Comparison of ENCODE assay signal across 8 mouse cellular contexts in the genomic region with DNA sequence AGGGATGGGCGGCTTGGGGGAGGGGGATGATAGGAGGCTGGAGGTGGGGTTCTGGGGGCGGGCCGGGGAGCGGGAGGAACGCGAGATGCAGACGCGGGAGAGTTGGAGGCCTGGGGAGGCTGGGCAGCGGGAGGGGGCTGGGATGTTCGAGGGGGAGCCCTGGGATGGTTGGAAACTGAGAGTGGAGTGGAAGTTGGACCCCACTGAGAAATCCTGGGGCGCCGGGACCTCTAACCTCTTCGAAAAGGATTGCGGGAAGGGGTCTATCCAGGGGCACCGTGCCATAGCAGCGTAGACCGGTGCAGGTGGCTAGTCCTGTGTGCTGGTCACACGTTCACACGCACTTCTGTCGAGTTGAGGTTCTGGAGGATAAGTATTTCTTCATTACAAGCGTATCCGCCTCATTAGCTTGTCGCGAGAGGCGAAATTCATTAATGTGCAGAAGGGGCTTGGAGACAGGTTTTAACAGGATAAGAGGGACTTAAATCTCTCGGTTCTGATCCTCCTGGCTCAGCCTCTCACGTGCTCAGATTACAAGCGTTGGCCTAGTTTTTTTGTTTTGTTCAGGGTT. TPM values are rescaled to one million over a fixed set of nuclear protein-coding genes. Genes with fewer than 3 reads are reported as not detected.
DNase-seq lines count a peak whose midpoint lies in the region; ATAC-seq and TF ChIP-seq lines count a peak whose summit lies in the region.

No protein-coding gene starts in this region.

- DNase-seq in kidney, postnatal 10 days: no peak
- DNase-seq in embryonic facial prominence, embryonic 10.5 days (ENCODE audit: low spot score): no peak
- DNase-seq in limb, embryonic 10.5 days (ENCODE audit: low spot score): no peak
- DNase-seq in left cerebral cortex, postnatal 4 days: no peak
- DNase-seq in right cerebral cortex, adult 2 months (ENCODE audit: low spot score in 2 of 2): no peak

- no peaks in the 10 kb centered on the region for H3K4me1 ChIP-seq in kidney, embryonic 14.5 days (ENCODE audit: control insufficient read depth, insufficient read depth, low read length)
- no peaks in the 10 kb centered on the region for H3K4me1 ChIP-seq in ES-Bruce4 (ENCODE audit: control insufficient read depth, insufficient read depth, low read length)
- H3K4me1 ChIP-seq in embryonic facial prominence, embryonic 10.5 days: peaks cover 7% of the 10 kb centered on the region
- H3K4me1 ChIP-seq in limb, embryonic 10.5 days: peaks cover 7% of the 10 kb centered on the region; the same call in 1 of the 2 replicates
- no peaks in the 10 kb centered on the region for H3K4me1 ChIP-seq in olfactory bulb, adult 2 months (ENCODE audit: control insufficient read depth, insufficient read depth, low read length)

- no peaks in the 10 kb centered on the region for H3K27me3 ChIP-seq in kidney, embryonic 14.5 days (ENCODE audit: control insufficient read depth, insufficient read depth, low read length)
- no peaks in the 10 kb centered on the region for H3K27me3 ChIP-seq in ES-Bruce4 (ENCODE audit: control insufficient read depth, insufficient read depth, low read length, poor library complexity, severe bottlenecking)
- no peaks in the 10 kb centered on the region for H3K27me3 ChIP-seq in embryonic facial prominence, embryonic 10.5 days (replicated peaks; ENCODE audit: low read depth, poor library complexity, severe bottlenecking)
- no peaks in the 10 kb centered on the region for H3K27me3 ChIP-seq in limb, embryonic 10.5 days (ENCODE audit: low read depth, poor library complexity, severe bottlenecking)

- TF ChIP-seq CTCF in ES-Bruce4 (IDR thresholded peaks at IDR 0.05; ENCODE audit: low read depth, low read length): no peak
- no peak for TF ChIP-seq CTCF in olfactory bulb, adult 2 months (IDR thresholded peaks at IDR 0.05; ENCODE audit: insufficient read depth, low read depth, low read length)

- intact Hi-C loops in left cerebral cortex, postnatal 4 days (cut with DNase I): no loop called here

- H3K9ac ChIP-seq in kidney, embryonic 14.5 days (ENCODE audit: low read depth, low read length): peak overlapping the region; percentile 78
- H3K9ac ChIP-seq in ES-Bruce4 (ENCODE audit: low read depth, poor library complexity, severe bottlenecking): peak overlapping the region; percentile 96

- peak overlapping the region; percentile 75 for H3K4me3 ChIP-seq in kidney, embryonic 14.5 days (ENCODE audit: low read length)
- H3K4me3 ChIP-seq in ES-Bruce4 (ENCODE audit: low read depth, low read length): peak overlapping the region; percentile 97
- H3K4me3 ChIP-seq in embryonic facial prominence, embryonic 10.5 days: peak overlapping the region; percentile 81
- H3K4me3 ChIP-seq in limb, embryonic 10.5 days: peak overlapping the region; percentile 77
- H3K4me3 ChIP-seq in olfactory bulb, adult 2 months (ENCODE audit: insufficient read depth, low read depth, low read length): peak overlapping the region; percentile 77

- 1% methylated on average over 28 of the region's 28 CpGs for WGBS in kidney, embryonic 14.5 days
- WGBS in embryonic facial prominence, embryonic 10.5 days: under 1% methylated on average over 28 of the region's 28 CpGs
- WGBS in limb, embryonic 10.5 days: under 1% methylated on average over 28 of the region's 28 CpGs
- 2% methylated on average over 28 of the region's 28 CpGs for WGBS in olfactory bulb, adult 2 months

- H3K36me3 ChIP-seq in kidney, embryonic 14.5 days (ENCODE audit: control insufficient read depth, insufficient read depth, low read length): peaks cover 6% of the 10 kb centered on the region; the same call in 1 of the 2 replicates
- H3K36me3 ChIP-seq in ES-Bruce4 (ENCODE audit: control insufficient read depth, insufficient read depth, low read length, poor library complexity, severe bottlenecking): peaks cover 19% of the 10 kb centered on the region
- peaks cover 31% of the 10 kb centered on the region for H3K36me3 ChIP-seq in embryonic facial prominence, embryonic 10.5 days (replicated peaks)
- peaks cover 17% of the 10 kb centered on the region for H3K36me3 ChIP-seq in limb, embryonic 10.5 days

- peak overlapping the region; percentile 47; the same call in 1 of the 2 replicates for H3K27ac ChIP-seq in kidney, embryonic 14.5 days (ENCODE audit: low read depth, low read length)
- peak overlapping the region; percentile 68 for H3K27ac ChIP-seq in ES-Bruce4 (ENCODE audit: insufficient read depth, low read length)
- H3K27ac ChIP-seq in embryonic facial prominence, embryonic 10.5 days (replicated peaks): peak overlapping the region; percentile 89
- peak overlapping the region; percentile 90 for H3K27ac ChIP-seq in limb, embryonic 10.5 days
- no peak overlapping the region for H3K27ac ChIP-seq in olfactory bulb, adult 2 months (ENCODE audit: insufficient read depth, low read depth, low read length)

- peak; percentile 51 for ATAC-seq in kidney, embryonic 14.5 days (ENCODE audit: low FRiP score, low TSS enrichment)

- no peak for TF ChIP-seq EP300 in ES-Bruce4 (IDR thresholded peaks at IDR 0.05; ENCODE audit: insufficient read depth, low read depth, low read length)

- H3K4me2 ChIP-seq in kidney, embryonic 14.5 days (replicated peaks; ENCODE audit: low read depth, low read length): peak overlapping the region; percentile 68

- H3K9me3 ChIP-seq in kidney, embryonic 14.5 days (ENCODE audit: control insufficient read depth, low read length): no peaks in the 10 kb centered on the region
- 0 out of 2 replicates have a peak, but pooled peaks cover under 1% of the 10 kb centered on the region for H3K9me3 ChIP-seq in ES-Bruce4 (replicated peaks; ENCODE audit: control insufficient read depth, insufficient read depth, low read length, poor library complexity, severe bottlenecking)
- no peaks in the 10 kb centered on the region for H3K9me3 ChIP-seq in embryonic facial prominence, embryonic 10.5 days
- H3K9me3 ChIP-seq in limb, embryonic 10.5 days (replicated peaks): no peaks in the 10 kb centered on the region

- no peak for TF ChIP-seq POLR2A in ES-Bruce4 (IDR thresholded peaks at IDR 0.05; ENCODE audit: insufficient read depth, low read length)
- no peak for TF ChIP-seq POLR2A in olfactory bulb, adult 2 months (IDR thresholded peaks at IDR 0.05; ENCODE audit: insufficient read depth, low read depth, low read length)

RNA-seq across cellular contexts. Expression of gene Zfp444, which starts 0.7 kb away (rescaled TPM):
- polyA plus RNA-seq in kidney, embryonic 14.5 days (2014; fragmentation: Nextera tagmentation; extraction: Ambion mirVana): 59.7 and 70.8 TPM in 2 replicates
- 33.7 and 41.1 TPM in 2 replicates for polyA plus RNA-seq in ES-Bruce4 (2011; ENCODE audit: insufficient read depth, insufficient read length, low read depth, missing spikeins)
- polyA plus RNA-seq in embryonic facial prominence, embryonic 10.5 days (2016; fragmentation: Nextera tagmentation; extraction: Ambion mirVana): 85.1 and 86.3 TPM in 2 replicates
- polyA plus RNA-seq in limb, embryonic 10.5 days (2016; fragmentation: Nextera tagmentation; extraction: Ambion mirVana): 85.6 and 88.3 TPM in 2 replicates
- polyA plus RNA-seq in olfactory bulb, adult 2 months (2012; ENCODE audit: insufficient read depth, insufficient read length, low replicate concordance, missing spikeins): not detected in 2 replicates
- total RNA-seq in left cerebral cortex, postnatal 4 days (2021): 10 to 100 TPM; 66.3 to 68.0 TPM

RNA-seq across cellular contexts. Expression of gene Zfp787, which starts 17.0 kb away (rescaled TPM):
- 15.3 and 20.9 TPM in 2 replicates for polyA plus RNA-seq in kidney, embryonic 14.5 days (2014; fragmentation: Nextera tagmentation; extraction: Ambion mirVana)
- 24.1 and 30.9 TPM in 2 replicates for polyA plus RNA-seq in ES-Bruce4 (2011; ENCODE audit: insufficient read depth, insufficient read length, low read depth, missing spikeins)
- polyA plus RNA-seq in embryonic facial prominence, embryonic 10.5 days (2016; fragmentation: Nextera tagmentation; extraction: Ambion mirVana): 23.5 and 26.1 TPM in 2 replicates
- 29.8 and 32.4 TPM in 2 replicates for polyA plus RNA-seq in limb, embryonic 10.5 days (2016; fragmentation: Nextera tagmentation; extraction: Ambion mirVana)
- polyA plus RNA-seq in olfactory bulb, adult 2 months (2012; ENCODE audit: insufficient read depth, insufficient read length, low replicate concordance, missing spikeins): not detected in 2 replicates
- 10 to 100 TPM; 35.1 to 36.1 TPM for total RNA-seq in left cerebral cortex, postnatal 4 days (2021)

RNA-seq across cellular contexts. Expression of gene Galp, which starts 24.1 kb away (rescaled TPM):
- polyA plus RNA-seq in kidney, embryonic 14.5 days (2014; fragmentation: Nextera tagmentation; extraction: Ambion mirVana): not detected in 2 replicates
- polyA plus RNA-seq in ES-Bruce4 (2011; ENCODE audit: insufficient read depth, insufficient read length, low read depth, missing spikeins): not detected in 2 replicates
- not detected in 2 replicates for polyA plus RNA-seq in embryonic facial prominence, embryonic 10.5 days (2016; fragmentation: Nextera tagmentation; extraction: Ambion mirVana)
- polyA plus RNA-seq in limb, embryonic 10.5 days (2016; fragmentation: Nextera tagmentation; extraction: Ambion mirVana): not detected in 2 replicates
- polyA plus RNA-seq in olfactory bulb, adult 2 months (2012; ENCODE audit: insufficient read depth, insufficient read length, low replicate concordance, missing spikeins): not detected in 2 replicates
- total RNA-seq in left cerebral cortex, postnatal 4 days (2021): not detected

RNA-seq across cellular contexts. Expression of gene Zscan5b, which starts 49.3 kb away (rescaled TPM):
- polyA plus RNA-seq in kidney, embryonic 14.5 days (2014; fragmentation: Nextera tagmentation; extraction: Ambion mirVana): not detected in 2 replicates
- 0.33 and 0.40 TPM in 2 replicates for polyA plus RNA-seq in ES-Bruce4 (2011; ENCODE audit: insufficient read depth, insufficient read length, low read depth, missing spikeins)
- not detected in 2 replicates for polyA plus RNA-seq in embryonic facial prominence, embryonic 10.5 days (2016; fragmentation: Nextera tagmentation; extraction: Ambion mirVana)
- not detected in 2 replicates for polyA plus RNA-seq in limb, embryonic 10.5 days (2016; fragmentation: Nextera tagmentation; extraction: Ambion mirVana)
- not detected in 2 replicates for polyA plus RNA-seq in olfactory bulb, adult 2 months (2012; ENCODE audit: insufficient read depth, insufficient read length, low replicate concordance, missing spikeins)
- not detected for total RNA-seq in left cerebral cortex, postnatal 4 days (2021)

Comparison
In these comparisons a context has a peak if more than half of its experiments do, and no peak if none do; other contexts are left out.
1. RNA of gene Zfp787, which starts 17.0 kb away (polyA plus RNA-seq): 29.8 to 32.4 TPM in limb, embryonic 10.5 days, 24.1 to 30.9 TPM in ES-Bruce4, 23.5 to 26.1 TPM in embryonic facial prominence, embryonic 10.5 days and 15.3 to 20.9 TPM in kidney, embryonic 14.5 days; not detected in olfactory bulb, adult 2 months; every median in the first group is over 10 times any median in the second.
2. Peak in every context shown above with its lines, with median percentiles within 50 percentile points of each other: H3K4me3 ChIP-seq.